Mouse (Mus musculus) erythroblast, embryonic 14.5 days (primary cell): ENCODE results near the gene Kat6b.

Source experiments
- GATA1 ChIP-seq: IDR thresholded peaks from 2 replicates; pipeline ENCODE4 v1.6.1; 2012; ENCODE audit warnings: low read length, inconsistent platforms, mixed read lengths
- TAL1 ChIP-seq: IDR thresholded peaks from 3 replicates; pipeline ENCODE4 v1.6.1; 2012; ENCODE audit warnings: low read length, inconsistent platforms, mixed read lengths

GRCm38 (mm10) chr14:21452581-21452980, 28.7 kb upstream of the Kat6b start:
- TF ChIP-seq TAL1: no peak
- TF ChIP-seq GATA1: no peak
